Mouse (Mus musculus) thymus, adult 2 months (tissue): Measurements from ENCODE around the gene Nek11.

Experiments used
- CTCF ChIP-seq: fragments of 200-500 bp; IDR thresholded peaks from 2 replicates; pipeline ENCODE4 v1.5.1; 2012; ENCODE audit warnings: mild to moderate bottlenecking, control low read depth, low read length, moderate library complexity, borderline replicate concordance; ENCODE audit not compliant: control insufficient read depth, poor library complexity, insufficient read depth; ENCODE audit errors: extremely low read depth
- POLR2A ChIP-seq: fragments of 200-500 bp; IDR thresholded peaks from 2 replicates; pipeline ENCODE4 v1.6.1; 2012; ENCODE audit warnings: mild to moderate bottlenecking, low read length, control low read depth, moderate library complexity; ENCODE audit not compliant: control insufficient read depth, poor library complexity, insufficient read depth; ENCODE audit errors: extremely low read depth

GRCm38 (mm10) chr9:105342994-105343656 lies 52.2 kb downstream of the Nek11 start:
- TF ChIP-seq POLR2A: no peak
- TF ChIP-seq CTCF: no peak
